8 mouse cellular contexts compared by ENCODE assay signal in genomic region chr12:117989018-117989828, GRCm38 (mm10).
A peak's percentile ranks its signal among the peaks of the same experiment; 100 is the strongest.
DNase-seq lines count a peak whose midpoint lies in the region; ATAC-seq and TF ChIP-seq lines count a peak whose summit lies in the region.

No protein-coding gene starts in this region.

- intact Hi-C loops in gastrocnemius, postnatal 14 days (cut with DNase I; ENCODE audit: low total_unique reads): no loop called here

- no peak overlapping the region for H3K9ac ChIP-seq in hindbrain, embryonic 14.5 days

- no peak overlapping the region for H3ac ChIP-seq in myocyte (ENCODE audit: control insufficient read depth, insufficient read length)

- H3K79me2 ChIP-seq in myocyte (ENCODE audit: control insufficient read depth, insufficient read depth): no peaks in the 10 kb centered on the region

- H3K36me3 ChIP-seq in hindbrain, embryonic 14.5 days (replicated peaks; ENCODE audit: control insufficient read depth, insufficient read depth): no peaks in the 10 kb centered on the region
- no peaks in the 10 kb centered on the region for H3K36me3 ChIP-seq in myocyte (ENCODE audit: control insufficient read depth, insufficient read depth)

- WGBS in hindbrain, embryonic 14.5 days: 4% methylated on average over 11 of the region's 11 CpGs

- DNase-seq in kidney, postnatal 4 days: peak; percentile 6 to 26
- DNase-seq in kidney, adult 9 months: no peak
- DNase-seq in embryo, embryonic 9.5 days (ENCODE audit: extremely low spot score): peak; percentile 33
- DNase-seq in hindbrain, embryonic 14.5 days (ENCODE audit: low spot score): peak; percentile 54
- DNase-seq in gastrocnemius, postnatal 14 days: no peak
- no peak for DNase-seq in MN1 (ENCODE audit: low spot score)
- no peak for DNase-seq in thymus, postnatal 0 days (ENCODE audit: low spot score)

- H3K4me2 ChIP-seq in hindbrain, embryonic 14.5 days (replicated peaks): peak overlapping the region; percentile 42
- H3K4me2 ChIP-seq in myocyte (ENCODE audit: low read depth): peak overlapping the region; percentile 58

- no peak overlapping the region for H3K4me3 ChIP-seq in hindbrain, embryonic 14.5 days (replicated peaks; ENCODE audit: low read length)
- H3K4me3 ChIP-seq in myocyte: no peak overlapping the region

- no peak for TF ChIP-seq POLR2A in myocyte (IDR thresholded peaks at IDR 0.05; ENCODE audit: insufficient read length, low read depth)

- peak; percentile 53; the same call in 1 of the 2 replicates for ATAC-seq in hindbrain, embryonic 14.5 days (ENCODE audit: low FRiP score)

- H3K27me3 ChIP-seq in hindbrain, embryonic 14.5 days (ENCODE audit: control insufficient read depth, insufficient read depth, low read length): peaks cover 67% of the 10 kb centered on the region
- H3K27me3 ChIP-seq in myocyte (ENCODE audit: control insufficient read depth, insufficient read depth, insufficient read length): no peaks in the 10 kb centered on the region

- peaks cover 13% of the 10 kb centered on the region for H3K4me1 ChIP-seq in hindbrain, embryonic 14.5 days (replicated peaks; ENCODE audit: control insufficient read depth, insufficient read depth, low read length)

- no peaks in the 10 kb centered on the region for H3K9me3 ChIP-seq in hindbrain, embryonic 14.5 days (ENCODE audit: control insufficient read depth, low read length)

- peak overlapping the region; percentile 9; the same call in 1 of the 2 replicates for H3K27ac ChIP-seq in hindbrain, embryonic 14.5 days

TF ChIP-seq in myocyte, 11 proteins besides CTCF, POLR2A, EP300 and RAD21:
- TF ChIP-seq TCF3 (IDR thresholded peaks at IDR 0.05; ENCODE audit: insufficient read length, low read depth): no peak
- no peak for TF ChIP-seq CEBPB (IDR thresholded peaks at IDR 0.05; ENCODE audit: insufficient read depth, poor library complexity, severe bottlenecking)
- no peak for TF ChIP-seq MYOG (IDR thresholded peaks at IDR 0.05; ENCODE audit: control insufficient read depth in 1 of 3, insufficient read depth in 1 of 3, insufficient read length in 2 of 3, low read depth in 2 of 3)
- TF ChIP-seq SRF (IDR thresholded peaks at IDR 0.05; ENCODE audit: control insufficient read depth, insufficient read length, low read depth): no peak
- no peak for TF ChIP-seq REST (IDR thresholded peaks at IDR 0.05; ENCODE audit: insufficient read depth, insufficient read length)
- TF ChIP-seq MAX (IDR thresholded peaks at IDR 0.05; ENCODE audit: low read depth): no peak
- TF ChIP-seq POLR2AphosphoS2 (IDR thresholded peaks at IDR 0.05; ENCODE audit: insufficient read length, low read depth): no peak
- no peak for TF ChIP-seq USF1 (IDR thresholded peaks at IDR 0.05; ENCODE audit: low read depth)
- no peak for TF ChIP-seq TCF12 (IDR thresholded peaks at IDR 0.05; ENCODE audit: insufficient read depth, poor library complexity, severe bottlenecking)
- no peak for TF ChIP-seq E2F4 (IDR thresholded peaks at IDR 0.05; ENCODE audit: insufficient read depth)
- TF ChIP-seq MYOD1 (IDR thresholded peaks at IDR 0.05; ENCODE audit: control insufficient read depth in 1 of 3, insufficient read length in 2 of 3, low read depth in 2 of 3): no peak

Comparison
In these comparisons a context has a peak if more than half of its experiments do, and no peak if none do; other contexts are left out.
1. DNase-seq: peak in kidney, postnatal 4 days (2 of 2), embryo, embryonic 9.5 days (single experiment) and hindbrain, embryonic 14.5 days (single experiment); none in kidney, adult 9 months (single experiment), gastrocnemius, postnatal 14 days (single experiment), MN1 (single experiment) and thymus, postnatal 0 days (single experiment).